Mouse (Mus musculus) lung, embryonic 14.5 days (tissue): ENCODE measurements around the gene E2f4. TPM values are rescaled to one million over a fixed set of nuclear protein-coding genes. Genes with fewer than 3 reads are reported as not detected.

Source experiments
- ATAC-seq: fragments of 200-750 bp; cut with Nextera tagmentation; 2 replicates; pipeline ENCODE4 v1.8.0; 2017; ENCODE audit warnings: mild to moderate bottlenecking, moderate TSS enrichment, moderate library complexity; ENCODE audit not compliant: insufficient read depth
- DNase-seq: peaks from one replicate; pipeline ENCODE4 v3.0.0-alpha.2; 2015
- H3K27ac ChIP-seq: fragments of 300-500 bp; sonication (generic); 2 replicates; pipeline ENCODE4 v1.5.1; 2014; ENCODE audit warnings: low read depth, mild to moderate bottlenecking, moderate library complexity
- H3K27me3 ChIP-seq: fragments of 300-500 bp; sonication (generic); 2 replicates; pipeline ENCODE4 v1.6.1; 2014; ENCODE audit warnings: low read length, control low read depth; ENCODE audit not compliant: insufficient read depth
- H3K36me3 ChIP-seq: fragments of 300-500 bp; sonication (generic); 2 replicates; pipeline ENCODE4 v1.6.1; 2014; ENCODE audit warnings: control low read depth; ENCODE audit not compliant: insufficient read depth
- H3K4me1 ChIP-seq: fragments of 300-500 bp; sonication (generic); 2 replicates; pipeline ENCODE4 v1.6.1; 2014; ENCODE audit warnings: antibody characterized with exemption, control low read depth; ENCODE audit not compliant: insufficient read depth
- H3K4me2 ChIP-seq: fragments of 300-500 bp; sonication (generic); 2 replicates; pipeline ENCODE4 v1.6.1; 2014; ENCODE audit warnings: mild to moderate bottlenecking
- H3K4me3 ChIP-seq: fragments of 300-500 bp; sonication (generic); 2 replicates; pipeline ENCODE4 v1.5.1; 2014; ENCODE audit warnings: low read depth, low read length
- H3K9ac ChIP-seq: fragments of 300-500 bp; sonication (generic); 2 replicates; pipeline ENCODE4 v1.6.1; 2014
- H3K9me3 ChIP-seq: fragments of 300-500 bp; sonication (generic); 2 replicates; pipeline ENCODE4 v1.6.1; 2016; ENCODE audit warnings: low read depth, low read length, control low read depth
- CTCF ChIP-seq: IDR thresholded peaks from 2 replicates; pipeline ENCODE4 v1.5.1; 2016; ENCODE audit warnings: antibody characterized with exemption, low read depth
- WGBS: fragments of 180-500 bp; shearing (Covaris S2); extraction: QIAGEN DNeasy Blood & Tissue Kit; methylation state at CpG from one replicate; pipeline ENCODE4 v1.1.7; 2014; 5-methylcytosine and 5-hydroxymethylcytosine counted together
- polyA plus RNA-seq: library from polyadenylated mRNA; unstranded; fragments of >200 nt; fragmentation: Nextera tagmentation; extraction: Ambion mirVana; gene quantifications from 2 replicates; pipeline ENCODE4 v1.2.1, GENCODE M21; 2014

Gene E2f4
- polyA plus RNA-seq, 1 experiment from 2014 or later: 112 TPM

DNA sequence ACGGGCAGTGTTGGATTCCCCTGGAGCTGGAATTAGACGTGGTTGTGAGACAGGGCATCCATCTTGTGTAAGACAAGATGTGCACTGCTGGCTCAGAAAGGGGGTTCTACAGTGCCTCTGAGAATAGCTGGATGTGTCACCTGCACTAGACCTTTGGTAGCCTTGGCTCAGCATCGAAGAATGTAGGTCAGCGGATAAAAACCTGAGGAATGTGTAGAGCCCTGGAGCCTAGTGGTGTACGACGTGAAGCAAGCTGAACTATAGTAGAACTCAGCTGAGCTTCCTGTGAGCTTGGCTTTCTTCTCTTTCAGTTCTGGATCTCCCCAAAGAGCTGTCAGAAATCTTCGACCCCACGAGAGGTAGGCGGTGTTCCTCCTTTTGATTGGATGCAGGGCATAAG is 6.4 kb downstream of the E2f4 start:
- Histone ChIP-seq H3K4me3 (no peak overlapping the region), H3K27me3 (no peaks in the 10 kb centered on the region), H3K4me1 (peaks cover 21% of the 10 kb centered on the region), H3K36me3 (peaks cover 78% of the 10 kb centered on the region), H3K9ac (no peak overlapping the region), H3K9me3 (no peaks in the 10 kb centered on the region), H3K27ac (no peak overlapping the region; the same call in 1 of the 2 replicates), H3K4me2 (no peak overlapping the region)
- TF ChIP-seq CTCF: no peak
- WGBS: 63% methylated on average over 9 of the region's 9 CpGs
- no peak for ATAC-seq
- DNase-seq: no peak

DNA sequence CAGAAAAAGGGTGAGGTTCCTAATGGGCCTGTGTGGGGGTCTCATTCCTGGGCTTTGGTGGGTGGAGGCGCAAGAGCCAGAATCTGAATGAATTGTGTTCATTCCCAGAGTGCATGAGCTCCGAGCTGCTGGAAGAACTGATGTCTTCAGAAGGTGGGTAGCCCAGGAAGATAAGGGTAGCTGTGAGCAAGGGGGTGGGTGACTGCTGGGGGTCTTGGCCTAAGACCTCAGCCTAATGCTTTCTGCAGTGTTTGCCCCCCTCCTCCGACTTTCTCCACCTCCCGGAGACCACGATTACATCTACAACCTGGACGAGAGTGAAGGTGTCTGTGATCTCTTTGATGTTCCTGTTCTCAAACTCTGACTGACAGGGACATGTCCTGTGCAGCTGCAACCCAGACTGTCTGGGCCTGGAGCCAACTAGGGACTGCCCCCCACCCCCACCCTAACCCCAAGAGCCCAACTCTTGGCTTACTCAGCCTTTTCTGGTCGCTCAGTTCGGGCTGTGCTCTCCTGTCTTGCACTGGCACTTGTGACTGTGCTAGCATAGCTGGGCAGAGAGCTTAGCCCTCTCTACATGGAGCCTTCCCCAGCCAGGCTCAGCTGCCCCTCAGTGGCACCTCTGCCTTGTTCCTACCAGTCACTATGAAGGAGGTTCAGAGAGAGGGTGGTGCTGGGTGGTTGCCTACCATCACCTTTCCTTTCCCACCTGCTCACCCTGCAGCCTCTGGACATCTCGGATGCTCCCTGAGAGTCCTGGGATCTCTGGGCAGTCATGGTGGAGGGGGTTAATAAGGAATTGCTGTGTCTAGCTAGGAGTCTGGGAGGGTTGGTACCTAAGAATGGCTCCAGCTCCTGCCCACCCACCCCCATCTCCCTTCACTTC is 7.1 kb downstream of the E2f4 start:
- ATAC-seq (peak; percentile 16), DNase-seq (peak; percentile 64)
- TF ChIP-seq CTCF: no peak

DNA sequence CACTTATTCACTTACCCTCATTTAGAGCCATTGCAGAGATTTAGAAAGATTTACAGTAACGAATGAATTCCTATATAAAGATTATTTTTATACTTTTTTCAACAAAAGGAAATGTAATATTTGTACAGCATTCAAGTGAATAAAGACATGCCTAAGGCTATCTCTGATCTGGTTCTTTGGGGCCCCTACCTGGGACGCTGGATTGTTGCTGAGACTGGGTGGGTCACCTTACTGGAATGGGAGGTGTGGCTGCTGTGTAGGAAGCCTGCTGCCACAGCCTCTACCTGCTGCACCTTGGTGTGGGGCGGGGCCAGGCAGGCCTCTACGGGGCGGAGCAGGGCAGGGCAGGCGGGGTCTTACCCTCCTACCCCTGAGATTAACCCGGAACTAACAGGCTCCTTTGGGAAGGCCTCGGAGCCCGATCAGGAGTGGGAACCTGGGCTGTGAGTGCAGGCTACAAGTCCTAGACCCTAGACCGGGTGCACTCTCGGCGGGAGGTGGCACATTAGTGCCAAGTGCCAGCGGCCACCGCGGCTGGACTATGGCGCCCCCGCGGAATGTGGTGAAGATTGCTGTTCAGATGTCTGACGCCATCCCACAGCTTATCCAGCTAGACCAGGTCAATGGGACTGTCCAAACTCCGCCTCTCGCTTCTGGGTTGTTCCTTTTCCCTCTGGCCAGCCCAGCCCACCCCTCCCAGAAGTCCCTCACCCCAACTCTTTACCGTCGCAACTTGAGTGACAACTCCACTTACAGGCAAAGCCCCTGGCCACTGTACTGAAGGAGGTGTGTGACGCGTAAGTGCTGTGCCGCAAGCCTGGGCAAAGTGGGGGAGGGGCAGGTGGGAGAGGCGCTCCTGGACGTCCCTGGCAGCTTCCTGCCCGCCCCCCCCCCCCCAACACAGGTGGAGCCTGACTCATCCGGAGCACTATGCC is 8.0 kb downstream of the E2f4 start, which contains the start of gene Elmo3:
Gene Elmo3 (plus strand): TSS at position 391 of the 935 bp plus-strand sequence.
- Histone ChIP-seq H3K27ac (peak within 1 kb of the TSS; percentile 81), H3K27me3 (no peaks in the 10 kb centered on the region), H3K4me2 (peak within 1 kb of the TSS; percentile 63), H3K4me1 (peaks cover 21% of the 10 kb centered on the region), H3K9me3 (no peaks in the 10 kb centered on the region), H3K9ac (peak within 1 kb of the TSS; percentile 48), H3K4me3 (peak within 1 kb of the TSS; percentile 37), H3K36me3 (peaks cover 79% of the 10 kb centered on the region)
- peak; percentile 26; the same call in 1 of the 2 replicates for TF ChIP-seq CTCF
- WGBS: 5% methylated on average over 30 of the region's 30 CpGs
- DNase-seq (peak; percentile 71), ATAC-seq (peak; percentile 84)

More for the DNA sequence above, 7.1 kb downstream of the E2f4 start:
- Histone ChIP-seq H3K9me3 (no peaks in the 10 kb centered on the region), H3K27me3 (no peaks in the 10 kb centered on the region), H3K4me3 (0 out of 2 replicates have a peak overlapping the region, but pooled peaks have one; percentile 37), H3K36me3 (peaks cover 81% of the 10 kb centered on the region), H3K4me2 (peak overlapping the region; percentile 63; the same call in 1 of the 2 replicates), H3K4me1 (peaks cover 21% of the 10 kb centered on the region), H3K27ac (peak overlapping the region; percentile 81; the same call in 1 of the 2 replicates), H3K9ac (no peak overlapping the region)
- WGBS: 44% methylated on average over 9 of the region's 9 CpGs

DNA sequence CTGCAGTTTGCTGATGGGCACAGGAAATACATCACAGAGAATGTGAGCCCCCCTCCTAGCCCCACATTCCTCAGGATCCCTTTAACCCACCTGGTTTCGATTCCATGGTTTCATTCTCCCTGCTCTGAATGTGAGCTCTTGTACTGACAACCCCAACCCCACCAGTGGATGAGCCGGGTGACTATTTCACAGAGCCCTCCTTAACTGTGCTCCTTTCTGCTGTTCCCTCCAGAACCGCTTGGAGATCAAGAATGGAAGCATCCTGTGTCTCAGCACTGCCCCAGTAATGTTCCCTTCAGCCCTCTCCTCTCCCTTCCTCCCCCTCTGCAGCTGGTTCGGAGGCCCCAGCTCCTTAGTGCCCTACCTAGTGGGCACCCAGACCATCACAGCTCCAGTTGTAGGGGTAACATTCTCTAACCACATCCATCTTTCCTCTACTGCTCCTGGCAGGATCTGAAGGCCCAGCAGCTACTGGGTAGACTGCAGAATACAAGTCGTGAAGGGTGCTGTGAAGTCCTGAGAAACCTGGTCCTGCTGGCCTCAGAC is 8.8 kb downstream of the E2f4 start:
- Histone ChIP-seq H3K9me3 (no peaks in the 10 kb centered on the region), H3K36me3 (peaks cover 73% of the 10 kb centered on the region), H3K27me3 (no peaks in the 10 kb centered on the region), H3K4me1 (peaks cover 21% of the 10 kb centered on the region), H3K9ac (peak overlapping the region; percentile 48), H3K4me2 (peak overlapping the region; percentile 63), H3K27ac (peak overlapping the region; percentile 81; the same call in 1 of the 2 replicates), H3K4me3 (peak overlapping the region; percentile 37)
- TF ChIP-seq CTCF: 0 out of 2 replicates have a peak, but pooled peaks have one; percentile 9
- ATAC-seq: peak; percentile 33
- no peak for DNase-seq
- 30% methylated on average over 5 of the region's 5 CpGs for WGBS

DNA sequence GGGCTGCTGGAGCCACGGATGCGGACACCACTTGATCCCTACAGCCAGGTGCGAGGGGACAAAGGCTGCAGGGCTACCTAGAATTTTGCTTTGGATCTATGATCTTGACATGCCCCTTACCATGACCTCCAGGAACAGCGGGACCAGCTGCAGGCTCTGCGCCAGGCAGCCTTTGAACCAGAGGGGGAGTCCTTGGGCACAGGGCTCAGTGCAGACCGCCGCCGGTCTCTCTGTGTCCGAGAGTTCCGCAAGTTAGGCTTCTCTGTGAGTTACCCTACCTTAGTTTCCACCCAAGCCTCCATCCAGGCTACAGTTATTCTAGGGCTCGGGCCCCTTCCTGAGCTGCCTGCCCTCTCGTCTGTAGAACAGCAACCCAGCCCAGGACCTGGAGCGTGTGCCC is 10.2 kb downstream of the E2f4 start:
- H3K27ac ChIP-seq: no peak overlapping the region
- no peak for ATAC-seq
- no peak overlapping the region for H3K9ac ChIP-seq
- no peak overlapping the region for H3K4me3 ChIP-seq
- no peak for TF ChIP-seq CTCF
- H3K4me1 ChIP-seq: peaks cover 21% of the 10 kb centered on the region
- H3K27me3 ChIP-seq: no peaks in the 10 kb centered on the region
- WGBS: 91% methylated on average over 13 of the region's 13 CpGs
- DNase-seq: no peak
- H3K36me3 ChIP-seq: peaks cover 73% of the 10 kb centered on the region
- no peak overlapping the region for H3K4me2 ChIP-seq
- H3K9me3 ChIP-seq: no peaks in the 10 kb centered on the region

DNA sequence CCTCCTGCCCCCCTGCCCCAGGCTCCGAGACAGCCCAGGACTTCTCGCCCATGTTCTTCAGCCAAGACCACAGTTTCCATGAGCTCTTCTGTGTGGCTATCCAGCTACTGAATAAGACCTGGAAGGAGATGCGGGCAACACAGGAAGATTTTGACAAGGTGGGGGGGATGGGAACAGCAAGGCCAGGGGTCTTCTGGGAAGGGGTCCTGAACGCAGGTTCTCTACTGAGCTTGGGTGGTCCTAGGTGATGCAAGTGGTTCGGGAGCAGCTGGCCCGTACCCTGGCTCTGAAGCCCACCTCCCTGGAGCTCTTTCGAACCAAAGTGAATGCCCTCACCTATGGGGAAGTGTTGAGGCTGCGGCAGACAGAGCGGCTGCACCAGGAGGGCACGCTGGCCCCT is 11.0 kb downstream of the E2f4 start:
- no peak overlapping the region for H3K4me2 ChIP-seq
- H3K4me3 ChIP-seq: no peak overlapping the region
- no peak overlapping the region for H3K27ac ChIP-seq
- TF ChIP-seq CTCF: no peak
- ATAC-seq (no peak), DNase-seq (no peak)
- no peak overlapping the region for H3K9ac ChIP-seq
- no peaks in the 10 kb centered on the region for H3K9me3 ChIP-seq
- peaks cover 73% of the 10 kb centered on the region for H3K36me3 ChIP-seq
- 92% methylated on average over 10 of the region's 10 CpGs for WGBS
- no peaks in the 10 kb centered on the region for H3K27me3 ChIP-seq
- H3K4me1 ChIP-seq: peaks cover 21% of the 10 kb centered on the region
